Mouse (Mus musculus): Measurements from ENCODE around the gene Olfr846.

Gene Olfr846

DNA sequence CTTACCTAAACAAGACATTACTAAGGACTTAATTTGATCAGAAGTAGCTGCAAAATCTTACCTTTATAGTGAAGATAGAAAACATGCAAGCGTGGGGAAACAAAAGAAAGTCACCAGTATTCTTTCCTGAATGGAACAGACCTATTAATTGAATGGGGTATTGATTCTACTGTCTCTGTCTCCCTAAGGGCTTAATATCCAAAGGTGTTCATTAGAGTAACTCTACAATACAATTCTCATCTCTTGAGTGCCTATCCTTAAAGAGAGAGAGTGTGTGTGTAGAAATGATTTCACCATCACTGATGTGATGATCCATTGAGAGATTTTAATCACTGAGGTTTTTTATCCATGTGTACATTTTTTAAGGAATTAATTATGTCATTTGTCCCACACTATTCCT is at the start of gene Olfr846:
Gene Olfr846, minus strand, starts transcription at position 101 of the 400 bp plus-strand sequence.
- DNase-seq: no peak

DNA sequence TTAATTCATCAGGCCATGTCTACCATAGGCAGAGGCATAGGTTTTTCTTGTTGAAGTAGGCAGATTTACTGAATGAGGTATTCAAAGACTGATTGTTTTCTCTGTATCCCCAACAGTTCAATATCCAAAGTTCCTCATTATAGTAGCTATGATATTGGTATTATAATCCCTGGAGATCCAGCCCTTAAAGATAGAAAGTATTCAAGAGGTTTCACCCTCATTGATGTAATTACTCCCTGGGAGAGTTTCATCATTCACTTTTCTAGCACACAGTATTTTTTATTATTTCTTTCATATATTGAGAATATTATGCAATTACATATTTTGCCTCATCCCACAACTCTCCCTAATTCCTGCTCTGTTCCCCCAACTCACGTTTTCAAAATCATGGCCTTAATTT is 14.8 kb upstream of the Olfr846 start, which contains the start of gene Olfr847:
Gene Olfr847, minus strand, starts transcription at position 101 of the 400 bp plus-strand sequence.
- no peak for DNase-seq

DNA sequence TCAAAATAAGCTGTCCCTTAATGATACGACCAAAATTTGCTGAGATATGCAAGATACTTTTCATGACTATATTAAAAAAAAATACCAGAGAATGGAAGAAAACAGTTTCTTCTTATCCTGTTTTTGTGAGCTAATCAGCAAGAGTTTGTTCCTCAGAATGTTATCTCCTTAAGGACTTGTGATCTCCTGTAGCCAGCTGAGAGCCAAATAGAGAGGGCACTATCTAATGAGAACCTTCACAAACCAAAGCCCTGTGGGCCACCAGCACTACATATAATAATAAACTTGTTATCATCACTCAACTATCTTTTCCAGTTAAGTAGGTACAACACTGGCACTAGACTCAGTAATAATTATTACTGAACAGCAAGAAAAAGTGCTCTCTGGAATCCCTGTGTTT is 27.6 kb downstream of the Olfr846 start, which contains the start of gene Olfr845:
Gene Olfr845, plus strand, starts transcription at position 301 of the 400 bp plus-strand sequence.
- no peak for DNase-seq

GRCm38 (mm10) chr9:19316047-19316446 is 47.8 kb downstream of the Olfr846 start, which contains the start of gene Olfr844:
Gene Olfr844 (plus strand): TSS chr9:19316347.
- DNase-seq: no peak

Measured in kidney, postnatal 4 days (tissue).